Mouse (Mus musculus): ENCODE results near the gene Zap70. TPM values are rescaled to one million over a fixed set of nuclear protein-coding genes. Genes with fewer than 3 reads are reported as not detected.

The Zap70 gene
- 0.47 and 2.9 TPM in 2 replicates for polyA plus RNA-seq (2015; fragmentation: Nextera tagmentation; extraction: Ambion mirVana)

DNA sequence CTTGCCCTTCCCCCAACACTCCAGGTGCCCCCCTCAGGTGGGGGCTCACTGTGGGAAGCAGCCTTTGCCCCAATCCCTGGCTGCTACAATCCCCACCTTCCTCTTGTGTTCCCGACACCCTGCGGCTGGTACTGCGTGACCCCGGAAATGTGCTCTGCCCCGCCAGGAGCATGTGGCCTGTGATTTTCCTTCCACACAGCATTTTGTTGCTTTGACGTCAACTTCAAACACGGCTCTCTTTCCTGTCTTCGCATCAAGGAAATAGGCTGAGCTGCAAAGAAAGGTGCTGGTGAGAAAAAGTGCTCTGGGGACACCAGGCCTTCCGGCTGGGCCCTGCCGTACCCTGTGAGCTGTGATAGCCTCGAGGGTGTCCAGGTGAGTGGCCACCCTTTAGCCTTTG lies at the start of gene Zap70:
Gene Zap70, plus strand, starts transcription at position 231 of the 400 bp plus-strand sequence.
- WGBS, result 80% methylated on average over 11 of the region's 11 CpGs
- Histone ChIP-seq H3K4me1 (replicated peaks) (no peaks in the 10 kb centered on the region), H3K27ac (no peak within 1 kb of the TSS), H3K4me2 (no peak within 1 kb of the TSS), H3K4me3 (no peak within 1 kb of the TSS), H3K9me3 (replicated peaks) (no peaks in the 10 kb centered on the region), H3K9ac (no peak within 1 kb of the TSS), H3K27me3 (no peaks in the 10 kb centered on the region), H3K36me3 (no peaks in the 10 kb centered on the region)
- ATAC-seq (replicated peaks; ENCODE audit: insufficient number of reproducible peaks, insufficient read depth, low FRiP score, low read depth), result no peak

DNA sequence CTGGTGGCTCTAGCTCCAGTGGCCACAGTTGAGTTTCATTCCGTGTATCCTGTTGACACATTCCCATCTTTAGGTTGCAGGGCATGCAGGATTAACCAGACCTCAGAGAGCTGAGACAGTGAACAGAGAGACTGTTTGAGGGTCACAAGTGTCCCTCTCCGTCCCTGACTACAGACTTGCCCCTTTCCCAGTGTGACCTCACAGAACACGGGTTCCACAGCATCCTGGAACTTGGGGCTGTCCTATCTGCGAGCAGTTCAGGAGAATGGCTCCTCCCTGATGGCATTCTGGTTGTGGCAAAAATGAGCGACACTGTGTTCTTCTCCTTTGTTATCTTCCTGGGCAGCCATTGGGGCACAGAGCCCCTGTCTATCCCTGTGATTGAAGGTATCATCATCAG lies 47.3 kb upstream of the Zap70 start, which contains the start of gene Actr1b:
Gene Actr1b, minus strand, starts transcription at position 112 of the 400 bp plus-strand sequence.
- ATAC-seq (replicated peaks; ENCODE audit: insufficient number of reproducible peaks, insufficient read depth, low FRiP score, low read depth), result no peak
- no peaks in the 10 kb centered on the region; the same call in 1 of the 2 replicates for H3K4me1 ChIP-seq (replicated peaks)
- H3K27me3 ChIP-seq, result no peaks in the 10 kb centered on the region
- no peak within 1 kb of the TSS for H3K9ac ChIP-seq
- H3K36me3 ChIP-seq, result no peaks in the 10 kb centered on the region
- H3K27ac ChIP-seq, result no peak within 1 kb of the TSS
- H3K9me3 ChIP-seq (replicated peaks), result no peaks in the 10 kb centered on the region
- no peak within 1 kb of the TSS for H3K4me3 ChIP-seq
- 76% methylated on average over 5 of the region's 5 CpGs for whole genome bisulfite sequencing
- no peak within 1 kb of the TSS for H3K4me2 ChIP-seq

DNA sequence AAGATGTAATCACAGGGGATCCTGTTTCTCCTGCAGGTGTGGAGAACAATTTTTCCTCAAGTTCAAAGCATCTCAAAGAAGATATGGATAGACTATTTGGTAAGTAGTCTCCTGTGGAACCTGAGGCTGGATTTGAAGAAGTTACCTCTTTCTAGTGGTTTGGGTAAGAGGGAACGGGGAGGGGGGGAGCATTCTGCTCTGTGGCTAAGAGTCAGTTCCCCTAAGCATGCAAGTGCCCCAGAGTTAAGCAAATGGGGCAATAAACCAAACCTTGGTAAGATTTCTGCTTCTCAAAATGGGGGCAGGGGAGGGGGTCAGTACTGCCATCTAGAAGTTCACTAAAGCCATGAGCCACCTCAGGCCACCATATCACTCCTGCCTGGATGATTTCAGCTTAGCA lies 42.8 kb upstream of the Zap70 start:
- 69% methylated on average over 1 of the region's 1 CpGs for WGBS
- no peaks in the 10 kb centered on the region for H3K27me3 ChIP-seq

DNA sequence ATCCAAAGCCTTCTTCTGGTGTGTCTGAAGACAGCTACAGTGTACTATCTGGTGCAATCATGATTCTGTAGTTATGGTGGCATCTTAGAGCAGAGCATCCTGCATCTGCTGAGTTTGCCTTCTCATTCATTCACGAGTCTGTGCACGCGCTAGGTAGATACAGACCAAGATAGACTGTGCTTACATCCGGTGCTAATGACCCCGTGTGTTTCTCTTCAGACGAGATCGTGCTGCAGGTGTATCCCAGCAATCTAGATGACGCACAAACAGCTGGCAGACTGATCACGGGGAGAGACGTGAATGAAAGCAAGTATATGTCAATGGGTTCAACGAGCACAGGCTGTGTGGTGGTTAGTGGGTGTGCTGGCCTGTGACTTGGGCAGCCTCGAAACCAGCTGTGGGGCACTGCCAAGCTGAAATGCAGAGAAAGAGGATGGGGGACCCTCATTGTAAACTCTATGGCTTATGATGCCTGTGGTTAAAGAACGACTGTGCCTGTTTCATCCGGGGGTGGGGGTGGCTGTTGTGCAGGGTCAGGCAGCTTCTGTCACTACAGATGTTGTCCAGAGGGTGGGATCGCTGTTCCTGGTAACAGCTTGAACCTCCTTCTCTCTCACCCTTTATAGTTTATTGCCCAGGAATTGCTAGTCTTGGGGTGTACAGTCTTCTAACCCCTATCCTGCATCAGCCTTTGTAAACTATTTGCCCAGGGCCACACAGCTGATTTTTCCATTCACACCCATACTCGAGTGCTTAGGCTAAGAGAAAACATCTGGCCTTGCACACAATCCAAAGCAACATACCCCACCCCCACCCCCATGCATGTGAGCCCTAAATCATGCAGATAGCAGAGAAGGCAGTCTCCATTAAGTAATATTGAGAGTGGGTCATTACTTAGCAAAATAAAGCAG lies 38.2 kb upstream of the Zap70 start:
- Histone ChIP-seq H3K36me3 (no peaks in the 10 kb centered on the region), H3K4me3 (no peak overlapping the region), H3K27me3 (no peaks in the 10 kb centered on the region), H3K4me1 (replicated peaks) (no peaks in the 10 kb centered on the region), H3K9me3 (replicated peaks) (no peaks in the 10 kb centered on the region), H3K4me2 (no peak overlapping the region), H3K27ac (no peak overlapping the region), H3K9ac (no peak overlapping the region)
- 65% methylated on average over 16 of the region's 16 CpGs for WGBS
- no peak for ATAC-seq (replicated peaks; ENCODE audit: insufficient number of reproducible peaks, insufficient read depth, low FRiP score, low read depth)

More for the DNA sequence above, 42.8 kb upstream of the Zap70 start:
- H3K9ac ChIP-seq, result no peak overlapping the region
- H3K36me3 ChIP-seq, result no peaks in the 10 kb centered on the region
- H3K9me3 ChIP-seq (replicated peaks), result no peaks in the 10 kb centered on the region
- no peak overlapping the region for H3K4me2 ChIP-seq
- no peak overlapping the region for H3K4me3 ChIP-seq
- no peak for ATAC-seq (replicated peaks; ENCODE audit: insufficient number of reproducible peaks, insufficient read depth, low FRiP score, low read depth)
- no peaks in the 10 kb centered on the region for H3K4me1 ChIP-seq (replicated peaks)
- no peak overlapping the region for H3K27ac ChIP-seq

GRCm38 (mm10) chr1:36724057-36724431 lies 37.6 kb upstream of the Zap70 start:
- Histone ChIP-seq H3K9me3 (replicated peaks) (no peaks in the 10 kb centered on the region), H3K9ac (no peak overlapping the region), H3K4me1 (replicated peaks) (no peaks in the 10 kb centered on the region), H3K4me2 (no peak overlapping the region), H3K27me3 (no peaks in the 10 kb centered on the region), H3K27ac (no peak overlapping the region), H3K4me3 (no peak overlapping the region), H3K36me3 (no peaks in the 10 kb centered on the region)
- ATAC-seq (replicated peaks; ENCODE audit: insufficient number of reproducible peaks, insufficient read depth, low FRiP score, low read depth), result no peak
- 72% methylated on average over 4 of the region's 4 CpGs for WGBS

DNA sequence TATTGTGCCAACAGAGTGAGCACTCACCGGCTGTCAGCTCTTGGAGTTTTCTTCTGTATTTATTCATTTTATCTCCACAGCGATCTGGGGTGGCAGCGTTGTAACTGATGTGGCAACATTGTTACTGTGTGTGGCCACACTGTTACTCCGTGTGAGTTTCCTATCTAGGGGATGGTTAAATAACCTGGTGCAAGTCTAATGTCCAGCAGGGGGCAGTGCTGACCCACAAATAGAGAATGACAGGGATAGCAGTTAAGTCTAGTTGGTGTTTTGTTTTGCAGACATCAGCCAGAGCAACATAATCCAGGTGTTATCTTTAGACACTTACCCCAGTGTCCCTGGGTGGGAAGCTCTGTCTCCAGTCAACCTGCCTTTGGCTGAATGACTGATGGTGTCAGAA lies 24.3 kb upstream of the Zap70 start:
- no peak overlapping the region for H3K4me2 ChIP-seq
- 0 out of 2 replicates have a peak, but pooled peaks have one; percentile 47 for ATAC-seq (replicated peaks; ENCODE audit: insufficient number of reproducible peaks, insufficient read depth, low FRiP score, low read depth)
- H3K4me1 ChIP-seq (replicated peaks), result no peaks in the 10 kb centered on the region
- H3K9me3 ChIP-seq (replicated peaks), result no peaks in the 10 kb centered on the region
- no peaks in the 10 kb centered on the region for H3K36me3 ChIP-seq
- peaks cover 3% of the 10 kb centered on the region; the same call in 1 of the 2 replicates for H3K27me3 ChIP-seq
- no peak overlapping the region for H3K4me3 ChIP-seq
- no peak overlapping the region for H3K27ac ChIP-seq
- WGBS, result 11% methylated on average over 4 of the region's 4 CpGs
- H3K9ac ChIP-seq, result no peak overlapping the region

GRCm38 (mm10) chr1:36739231-36739630 lies 22.4 kb upstream of the Zap70 start:
- WGBS, result 62% methylated on average over 5 of the region's 5 CpGs
- H3K27ac ChIP-seq, result no peak overlapping the region
- peaks cover 6% of the 10 kb centered on the region for H3K27me3 ChIP-seq
- no peak for ATAC-seq (replicated peaks; ENCODE audit: insufficient number of reproducible peaks, insufficient read depth, low FRiP score, low read depth)
- peaks cover under 1% of the 10 kb centered on the region; the same call in 1 of the 2 replicates for H3K4me1 ChIP-seq (replicated peaks)
- H3K36me3 ChIP-seq, result no peaks in the 10 kb centered on the region
- H3K9ac ChIP-seq, result no peak overlapping the region
- no peaks in the 10 kb centered on the region for H3K9me3 ChIP-seq (replicated peaks)
- no peak overlapping the region for H3K4me2 ChIP-seq
- no peak overlapping the region for H3K4me3 ChIP-seq

- WGBS, result 61% methylated on average over 9 of the region's 9 CpGs
- ATAC-seq (replicated peaks; ENCODE audit: insufficient number of reproducible peaks, insufficient read depth, low FRiP score, low read depth), result no peak
- no peak overlapping the region for H3K4me3 ChIP-seq
- no peaks in the 10 kb centered on the region for H3K9me3 ChIP-seq (replicated peaks)
- peaks cover 7% of the 10 kb centered on the region; the same call in 1 of the 2 replicates for H3K4me1 ChIP-seq (replicated peaks)
- no peak overlapping the region for H3K27ac ChIP-seq
- H3K27me3 ChIP-seq, result peaks cover 16% of the 10 kb centered on the region
- H3K9ac ChIP-seq, result no peak overlapping the region
- H3K4me2 ChIP-seq, result no peak overlapping the region
- H3K36me3 ChIP-seq, result no peaks in the 10 kb centered on the region
These were observed 18.6 kb upstream of the Zap70 start for GRCm38 (mm10) chr1:36743046-36743445.

DNA sequence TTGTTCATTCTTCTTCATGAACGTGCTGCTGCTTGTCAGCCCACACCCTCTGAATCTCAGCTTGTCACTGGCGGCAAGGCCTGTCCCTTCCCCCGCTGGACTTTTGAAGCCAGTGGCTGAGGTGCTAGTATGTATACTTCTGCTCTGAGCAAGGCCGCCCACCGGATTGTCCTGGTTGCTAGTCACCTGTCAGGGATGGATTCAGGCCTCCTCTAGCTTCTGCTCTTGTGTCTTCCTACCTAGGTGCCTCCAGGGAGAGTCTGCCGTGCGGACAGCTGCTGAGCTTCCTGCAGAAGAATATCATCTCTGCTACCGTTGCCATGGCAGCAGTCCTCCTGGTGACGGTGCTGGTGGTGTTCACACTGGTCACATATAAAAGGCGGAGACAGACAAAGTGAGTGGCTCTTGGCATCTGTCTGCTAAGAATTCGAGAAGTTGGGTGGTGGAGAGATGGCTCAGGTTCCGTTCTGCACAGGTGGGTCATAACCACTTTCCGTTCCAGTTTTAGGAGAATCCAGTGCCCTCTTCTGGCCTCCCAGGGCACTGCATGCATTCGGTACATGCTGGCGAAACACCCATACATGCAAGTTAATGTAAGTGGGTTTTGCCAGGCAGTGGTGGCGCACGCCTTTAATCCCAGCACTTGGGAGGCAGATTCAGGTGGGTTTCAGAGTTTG lies 17.2 kb upstream of the Zap70 start:
- Histone ChIP-seq H3K4me3 (0 out of 2 replicates have a peak overlapping the region, but pooled peaks have one; percentile 10), H3K9me3 (replicated peaks) (no peaks in the 10 kb centered on the region), H3K9ac (no peak overlapping the region), H3K4me2 (peak overlapping the region; percentile 51), H3K4me1 (replicated peaks) (peaks cover 7% of the 10 kb centered on the region; the same call in 1 of the 2 replicates), H3K27me3 (peaks cover 16% of the 10 kb centered on the region), H3K36me3 (no peaks in the 10 kb centered on the region), H3K27ac (no peak overlapping the region)
- 27% methylated on average over 17 of the region's 17 CpGs for WGBS
- no peak for ATAC-seq (replicated peaks; ENCODE audit: insufficient number of reproducible peaks, insufficient read depth, low FRiP score, low read depth)

DNA sequence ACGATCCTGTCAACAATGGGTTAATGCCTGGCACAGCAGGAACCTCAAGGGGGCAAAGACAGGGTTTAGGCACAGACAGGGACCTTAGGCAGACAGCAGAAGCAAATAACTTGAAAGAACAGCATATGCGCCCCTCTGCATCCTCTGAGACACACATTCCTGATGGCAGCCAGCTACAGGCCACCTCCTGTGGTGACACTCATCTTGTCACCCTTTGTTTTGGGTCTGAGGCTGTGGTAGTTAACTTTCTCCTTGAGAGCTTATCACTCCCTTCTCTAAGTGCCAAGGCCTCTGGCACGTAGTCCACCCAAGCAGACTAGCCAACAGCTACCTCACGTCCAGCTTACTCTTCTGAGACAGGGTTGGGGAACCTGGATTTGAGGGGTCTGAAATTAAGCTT lies 15.9 kb upstream of the Zap70 start:
- H3K4me1 ChIP-seq (replicated peaks), result peaks cover 7% of the 10 kb centered on the region; the same call in 1 of the 2 replicates
- H3K4me3 ChIP-seq, result no peak overlapping the region
- H3K36me3 ChIP-seq, result no peaks in the 10 kb centered on the region
- no peaks in the 10 kb centered on the region for H3K9me3 ChIP-seq (replicated peaks)
- 42% methylated on average over 4 of the region's 4 CpGs for WGBS
- ATAC-seq (replicated peaks; ENCODE audit: insufficient number of reproducible peaks, insufficient read depth, low FRiP score, low read depth), result no peak
- peaks cover 16% of the 10 kb centered on the region for H3K27me3 ChIP-seq
- no peak overlapping the region for H3K9ac ChIP-seq
- H3K27ac ChIP-seq, result no peak overlapping the region
- no peak overlapping the region for H3K4me2 ChIP-seq

GRCm38 (mm10) chr1:36746452-36746851 lies 15.1 kb upstream of the Zap70 start:
- H3K27ac ChIP-seq, result no peak overlapping the region
- WGBS, result 43% methylated on average over 15 of the region's 15 CpGs
- no peak overlapping the region for H3K4me2 ChIP-seq
- H3K27me3 ChIP-seq, result peaks cover 16% of the 10 kb centered on the region
- no peak for ATAC-seq (replicated peaks; ENCODE audit: insufficient number of reproducible peaks, insufficient read depth, low FRiP score, low read depth)
- no peak overlapping the region for H3K9ac ChIP-seq
- H3K36me3 ChIP-seq, result no peaks in the 10 kb centered on the region
- H3K4me1 ChIP-seq (replicated peaks), result peaks cover 7% of the 10 kb centered on the region; the same call in 1 of the 2 replicates
- H3K9me3 ChIP-seq (replicated peaks), result no peaks in the 10 kb centered on the region
- H3K4me3 ChIP-seq, result no peak overlapping the region

Data from heart, embryonic 15.5 days (tissue).